Mouse (Mus musculus): Measurements from ENCODE around the gene 2310079G19Rik. TPM values are rescaled to one million over a fixed set of nuclear protein-coding genes. Genes with fewer than 3 reads are reported as not detected.

Gene 2310079G19Rik
- polyA plus RNA-seq (2014; fragmentation: Nextera tagmentation; extraction: Ambion mirVana): not detected in 2 replicates

- 93% methylated on average over 4 of the region's 4 CpGs for WGBS
- no peak within 1 kb of the TSS for H3K4me3 ChIP-seq (ENCODE audit: low read depth, low read length)
- no peak within 1 kb of the TSS for H3K4me2 ChIP-seq (ENCODE audit: low read depth)
- H3K36me3 ChIP-seq (ENCODE audit: control insufficient read depth, insufficient read depth, low read length): no peaks in the 10 kb centered on the region
- H3K9ac ChIP-seq (ENCODE audit: low read length): no peak within 1 kb of the TSS
- no peak within 1 kb of the TSS for H3K27ac ChIP-seq (ENCODE audit: low read depth, low read length)
- ATAC-seq (ENCODE audit: insufficient read depth, low FRiP score, low TSS enrichment) (no peak), DNase-seq (ENCODE audit: low spot score) (no peak)
- no peaks in the 10 kb centered on the region for H3K27me3 ChIP-seq (ENCODE audit: control insufficient read depth, insufficient read depth, low read length)
- no peaks in the 10 kb centered on the region for H3K4me1 ChIP-seq (ENCODE audit: control insufficient read depth, insufficient read depth, low read length)
- H3K9me3 ChIP-seq (ENCODE audit: control insufficient read depth, low read length): no peaks in the 10 kb centered on the region
These were observed at the start of gene 2310079G19Rik for GRCm38 (mm10) chr16:88627566-88627965. 2310079G19Rik (minus strand) TSS chr16:88627666.

GRCm38 (mm10) chr16:88671571-88671970, 44.1 kb upstream of the 2310079G19Rik start, which contains the start of gene Krtap27-1:
Krtap27-1 (minus strand) TSS chr16:88671671.
- Histone ChIP-seq H3K36me3 (ENCODE audit: control insufficient read depth, insufficient read depth, low read length) (no peaks in the 10 kb centered on the region), H3K4me1 (ENCODE audit: control insufficient read depth, insufficient read depth, low read length) (no peaks in the 10 kb centered on the region), H3K9ac (ENCODE audit: low read length) (no peak within 1 kb of the TSS), H3K4me2 (ENCODE audit: low read depth) (no peak within 1 kb of the TSS), H3K27me3 (ENCODE audit: control insufficient read depth, insufficient read depth, low read length) (no peaks in the 10 kb centered on the region), H3K4me3 (ENCODE audit: low read depth, low read length) (no peak within 1 kb of the TSS), H3K9me3 (ENCODE audit: control insufficient read depth, low read length) (no peaks in the 10 kb centered on the region), H3K27ac (ENCODE audit: low read depth, low read length) (no peak within 1 kb of the TSS)
- 91% methylated on average over 4 of the region's 4 CpGs for WGBS
- no peak for DNase-seq (ENCODE audit: low spot score)
- no peak for ATAC-seq (ENCODE audit: insufficient read depth, low FRiP score, low TSS enrichment)

GRCm38 (mm10) chr16:88657426-88657825, 30.0 kb upstream of the 2310079G19Rik start:
- H3K9me3 ChIP-seq (ENCODE audit: control insufficient read depth, low read length): no peaks in the 10 kb centered on the region
- no peak overlapping the region for H3K27ac ChIP-seq (ENCODE audit: low read depth, low read length)
- no peaks in the 10 kb centered on the region for H3K4me1 ChIP-seq (ENCODE audit: control insufficient read depth, insufficient read depth, low read length)
- no peak overlapping the region for H3K4me3 ChIP-seq (ENCODE audit: low read depth, low read length)
- H3K9ac ChIP-seq (ENCODE audit: low read length): no peak overlapping the region
- no peak overlapping the region for H3K4me2 ChIP-seq (ENCODE audit: low read depth)
- no peak for DNase-seq (ENCODE audit: low spot score)
- no peaks in the 10 kb centered on the region for H3K27me3 ChIP-seq (ENCODE audit: control insufficient read depth, insufficient read depth, low read length)
- 54% methylated on average over 1 of the region's 1 CpGs for WGBS
- no peak; the same call in 1 of the 2 replicates for ATAC-seq (ENCODE audit: insufficient read depth, low FRiP score, low TSS enrichment)
- no peaks in the 10 kb centered on the region for H3K36me3 ChIP-seq (ENCODE audit: control insufficient read depth, insufficient read depth, low read length)

- no peak overlapping the region for H3K4me2 ChIP-seq (ENCODE audit: low read depth)
- no peak overlapping the region for H3K9ac ChIP-seq (ENCODE audit: low read length)
- H3K27me3 ChIP-seq (ENCODE audit: control insufficient read depth, insufficient read depth, low read length): no peaks in the 10 kb centered on the region
- H3K9me3 ChIP-seq (ENCODE audit: control insufficient read depth, low read length): no peaks in the 10 kb centered on the region
- no peaks in the 10 kb centered on the region for H3K4me1 ChIP-seq (ENCODE audit: control insufficient read depth, insufficient read depth, low read length)
- no peak overlapping the region for H3K4me3 ChIP-seq (ENCODE audit: low read depth, low read length)
- ATAC-seq (ENCODE audit: insufficient read depth, low FRiP score, low TSS enrichment): no peak
- H3K27ac ChIP-seq (ENCODE audit: low read depth, low read length): no peak overlapping the region
- no peaks in the 10 kb centered on the region for H3K36me3 ChIP-seq (ENCODE audit: control insufficient read depth, insufficient read depth, low read length)
- no peak for DNase-seq (ENCODE audit: low spot score)
- WGBS: 77% methylated on average over 2 of the region's 2 CpGs
These were observed 24.5 kb upstream of the 2310079G19Rik start for GRCm38 (mm10) chr16:88651952-88652351.

- Histone ChIP-seq H3K36me3 (ENCODE audit: control insufficient read depth, insufficient read depth, low read length) (no peaks in the 10 kb centered on the region), H3K9ac (ENCODE audit: low read length) (no peak overlapping the region), H3K9me3 (ENCODE audit: control insufficient read depth, low read length) (no peaks in the 10 kb centered on the region), H3K27me3 (ENCODE audit: control insufficient read depth, insufficient read depth, low read length) (no peaks in the 10 kb centered on the region), H3K4me1 (ENCODE audit: control insufficient read depth, insufficient read depth, low read length) (no peaks in the 10 kb centered on the region), H3K4me2 (ENCODE audit: low read depth) (no peak overlapping the region), H3K4me3 (ENCODE audit: low read depth, low read length) (no peak overlapping the region), H3K27ac (ENCODE audit: low read depth, low read length) (no peak overlapping the region)
- 75% methylated on average over 1 of the region's 1 CpGs for WGBS
- ATAC-seq (ENCODE audit: insufficient read depth, low FRiP score, low TSS enrichment) (no peak), DNase-seq (ENCODE audit: low spot score) (no peak)
These were observed 23.6 kb upstream of the 2310079G19Rik start for GRCm38 (mm10) chr16:88651082-88651481.

GRCm38 (mm10) chr16:88647358-88647846, 19.9 kb upstream of the 2310079G19Rik start, which contains the start of gene Krtap26-1:
Krtap26-1 (minus strand) TSS chr16:88647796.
- DNase-seq (ENCODE audit: low spot score) (no peak), ATAC-seq (ENCODE audit: insufficient read depth, low FRiP score, low TSS enrichment) (no peak)
- no peaks in the 10 kb centered on the region for H3K4me1 ChIP-seq (ENCODE audit: control insufficient read depth, insufficient read depth, low read length)
- no peak within 1 kb of the TSS for H3K9ac ChIP-seq (ENCODE audit: low read length)
- 89% methylated on average over 10 of the region's 10 CpGs for WGBS
- no peaks in the 10 kb centered on the region for H3K9me3 ChIP-seq (ENCODE audit: control insufficient read depth, low read length)
- no peaks in the 10 kb centered on the region for H3K36me3 ChIP-seq (ENCODE audit: control insufficient read depth, insufficient read depth, low read length)
- H3K4me3 ChIP-seq (ENCODE audit: low read depth, low read length): no peak within 1 kb of the TSS
- no peak within 1 kb of the TSS for H3K27ac ChIP-seq (ENCODE audit: low read depth, low read length)
- no peaks in the 10 kb centered on the region for H3K27me3 ChIP-seq (ENCODE audit: control insufficient read depth, insufficient read depth, low read length)
- no peak within 1 kb of the TSS for H3K4me2 ChIP-seq (ENCODE audit: low read depth)

- H3K4me2 ChIP-seq (ENCODE audit: low read depth): no peak overlapping the region
- no peaks in the 10 kb centered on the region for H3K9me3 ChIP-seq (ENCODE audit: control insufficient read depth, low read length)
- H3K4me3 ChIP-seq (ENCODE audit: low read depth, low read length): no peak overlapping the region
- no peaks in the 10 kb centered on the region for H3K36me3 ChIP-seq (ENCODE audit: control insufficient read depth, insufficient read depth, low read length)
- ATAC-seq (ENCODE audit: insufficient read depth, low FRiP score, low TSS enrichment) (no peak), DNase-seq (ENCODE audit: low spot score) (no peak)
- H3K27me3 ChIP-seq (ENCODE audit: control insufficient read depth, insufficient read depth, low read length): no peaks in the 10 kb centered on the region
- H3K9ac ChIP-seq (ENCODE audit: low read length): no peak overlapping the region
- H3K27ac ChIP-seq (ENCODE audit: low read depth, low read length): no peak overlapping the region
- H3K4me1 ChIP-seq (ENCODE audit: control insufficient read depth, insufficient read depth, low read length): no peaks in the 10 kb centered on the region
- 87% methylated on average over 8 of the region's 8 CpGs for WGBS
These were observed 19.1 kb upstream of the 2310079G19Rik start for GRCm38 (mm10) chr16:88646366-88647111.

- Histone ChIP-seq H3K4me1 (ENCODE audit: control insufficient read depth, insufficient read depth, low read length) (no peaks in the 10 kb centered on the region), H3K27ac (ENCODE audit: low read depth, low read length) (no peak overlapping the region), H3K4me2 (ENCODE audit: low read depth) (no peak overlapping the region), H3K4me3 (ENCODE audit: low read depth, low read length) (no peak overlapping the region), H3K36me3 (ENCODE audit: control insufficient read depth, insufficient read depth, low read length) (no peaks in the 10 kb centered on the region), H3K9ac (ENCODE audit: low read length) (no peak overlapping the region), H3K9me3 (ENCODE audit: control insufficient read depth, low read length) (no peaks in the 10 kb centered on the region), H3K27me3 (ENCODE audit: control insufficient read depth, insufficient read depth, low read length) (no peaks in the 10 kb centered on the region)
- DNase-seq (ENCODE audit: low spot score) (no peak), ATAC-seq (ENCODE audit: insufficient read depth, low FRiP score, low TSS enrichment) (no peak)
- 94% methylated on average over 3 of the region's 3 CpGs for WGBS
These were observed 12.6 kb upstream of the 2310079G19Rik start for GRCm38 (mm10) chr16:88640053-88640452.

- Histone ChIP-seq H3K4me1 (ENCODE audit: control insufficient read depth, insufficient read depth, low read length) (no peaks in the 10 kb centered on the region), H3K9me3 (ENCODE audit: control insufficient read depth, low read length) (no peaks in the 10 kb centered on the region), H3K27me3 (ENCODE audit: control insufficient read depth, insufficient read depth, low read length) (no peaks in the 10 kb centered on the region), H3K36me3 (ENCODE audit: control insufficient read depth, insufficient read depth, low read length) (no peaks in the 10 kb centered on the region), H3K4me2 (ENCODE audit: low read depth) (no peak overlapping the region), H3K27ac (ENCODE audit: low read depth, low read length) (no peak overlapping the region), H3K4me3 (ENCODE audit: low read depth, low read length) (no peak overlapping the region), H3K9ac (ENCODE audit: low read length) (no peak overlapping the region)
- 46% methylated on average over 4 of the region's 4 CpGs for whole genome bisulfite sequencing
- DNase-seq (ENCODE audit: low spot score) (no peak), ATAC-seq (ENCODE audit: insufficient read depth, low FRiP score, low TSS enrichment) (no peak)
These were observed 7.7 kb upstream of the 2310079G19Rik start for GRCm38 (mm10) chr16:88635142-88635541.
